Mouse (Mus musculus): Measurements from ENCODE around the gene 1810009A15Rik.
A peak's percentile ranks its signal among the peaks of the same experiment; 100 is the strongest.

GRCm38 (mm10) chr19:8864265-8864664 is 24.4 kb upstream of the 1810009A15Rik start:
- TF ChIP-seq CTCF (IDR thresholded peaks at IDR 0.05 in 2 of 3, conservative IDR thresholded peaks at IDR 0.05 in 1 of 3; ENCODE audit: control insufficient read depth in 1 of 3, insufficient read depth in 1 of 3, low read depth in 2 of 3, low read length in 3 of 3, poor library complexity in 1 of 3, severe bottlenecking in 1 of 3) (0 out of 6 replicates have a peak, but pooled peaks of 1 of the 3 experiments have one; percentile 4), SIN3A (IDR thresholded peaks at IDR 0.05; ENCODE audit: low read length) (no peak), TAL1 (IDR thresholded peaks at IDR 0.05; ENCODE audit: low read length) (no peak), E2F4 (IDR thresholded peaks at IDR 0.05; ENCODE audit: borderline replicate concordance, low read depth, low read length) (no peak), ZKSCAN1 (IDR thresholded peaks at IDR 0.05; ENCODE audit: low read depth, low read length) (no peak), GATA1 (IDR thresholded peaks at IDR 0.05; ENCODE audit: low read depth, low read length) (no peak), HCFC1 (IDR thresholded peaks at IDR 0.05; ENCODE audit: low read depth, low read length) (no peak), USF2 (IDR thresholded peaks at IDR 0.05; ENCODE audit: borderline replicate concordance in 1 of 2, insufficient read depth in 1 of 2, low read depth in 1 of 2, low read length in 2 of 2) (no peak), ELF1 (IDR thresholded peaks at IDR 0.05; ENCODE audit: low read depth, low read length) (no peak), ZMIZ1 (IDR thresholded peaks at IDR 0.05; ENCODE audit: low read depth, low read length) (no peak)
